Mouse (Mus musculus): Measurements from ENCODE around the gene Fam136a. TPM values are rescaled to one million over a fixed set of nuclear protein-coding genes. Genes with fewer than 3 reads are reported as not detected.
A peak's percentile ranks its signal among the peaks of the same experiment; 100 is the strongest.
"Not testable (repeated sequence)": the region's sequence is repeated elsewhere in the genome, so short reads cannot be mapped to it uniquely, and the experiment has no call there.

The Fam136a gene
- polyA plus RNA-seq, 1 experiment, result 13.4 TPM

- Histone ChIP-seq H3K4me1 (ENCODE audit: control insufficient read depth, insufficient read depth, low read length) (no peaks in the 10 kb centered on the region; the same call in 1 of the 2 replicates), H3K36me3 (ENCODE audit: control insufficient read depth, insufficient read depth, low read length) (no peaks in the 10 kb centered on the region), H3K27me3 (ENCODE audit: control insufficient read depth, insufficient read depth, low read length) (no peaks in the 10 kb centered on the region), H3K27ac (ENCODE audit: control insufficient read depth, insufficient read depth, low read depth, low read length) (no peak overlapping the region), H3K4me3 (ENCODE audit: control insufficient read depth, low read depth, low read length) (no peak overlapping the region)
- TF ChIP-seq POLR2A (IDR thresholded peaks at IDR 0.05; ENCODE audit: control insufficient read depth, low read depth, low read length), result no peak
- TF ChIP-seq CTCF (IDR thresholded peaks at IDR 0.05; ENCODE audit: control insufficient read depth, insufficient read depth, insufficient replicate concordance, low read depth, low read length), result no peak
These were observed 38.6 kb upstream of the Fam136a start for GRCm38 (mm10) chr6:86326866-86327265.

GRCm38 (mm10) chr6:86328369-86328768, 37.1 kb upstream of the Fam136a start:
- TF ChIP-seq CTCF (IDR thresholded peaks at IDR 0.05; ENCODE audit: control insufficient read depth, insufficient read depth, insufficient replicate concordance, low read depth, low read length) (no peak), POLR2A (IDR thresholded peaks at IDR 0.05; ENCODE audit: control insufficient read depth, low read depth, low read length) (no peak)
- Histone ChIP-seq H3K27ac (ENCODE audit: control insufficient read depth, insufficient read depth, low read depth, low read length) (no peak overlapping the region), H3K36me3 (ENCODE audit: control insufficient read depth, insufficient read depth, low read length) (no peaks in the 10 kb centered on the region), H3K4me3 (ENCODE audit: control insufficient read depth, low read depth, low read length) (no peak overlapping the region), H3K4me1 (ENCODE audit: control insufficient read depth, insufficient read depth, low read length) (no peaks in the 10 kb centered on the region), H3K27me3 (ENCODE audit: control insufficient read depth, insufficient read depth, low read length) (no peaks in the 10 kb centered on the region)

- Histone ChIP-seq H3K36me3 (ENCODE audit: control insufficient read depth, insufficient read depth, low read length) (no peaks in the 10 kb centered on the region), H3K4me3 (ENCODE audit: control insufficient read depth, low read depth, low read length) (no peak overlapping the region), H3K27me3 (ENCODE audit: control insufficient read depth, insufficient read depth, low read length) (no peaks in the 10 kb centered on the region), H3K27ac (ENCODE audit: control insufficient read depth, insufficient read depth, low read depth, low read length) (no peak overlapping the region), H3K4me1 (ENCODE audit: control insufficient read depth, insufficient read depth, low read length) (no peaks in the 10 kb centered on the region)
- no peak for TF ChIP-seq CTCF (IDR thresholded peaks at IDR 0.05; ENCODE audit: control insufficient read depth, insufficient read depth, insufficient replicate concordance, low read depth, low read length)
- no peak for TF ChIP-seq POLR2A (IDR thresholded peaks at IDR 0.05; ENCODE audit: control insufficient read depth, low read depth, low read length)
These were observed 35.5 kb upstream of the Fam136a start for GRCm38 (mm10) chr6:86329943-86330342.

- Histone ChIP-seq H3K27me3 (ENCODE audit: control insufficient read depth, insufficient read depth, low read length) (no peaks in the 10 kb centered on the region), H3K36me3 (ENCODE audit: control insufficient read depth, insufficient read depth, low read length) (no peaks in the 10 kb centered on the region), H3K27ac (ENCODE audit: control insufficient read depth, insufficient read depth, low read depth, low read length) (no peak overlapping the region), H3K4me1 (ENCODE audit: control insufficient read depth, insufficient read depth, low read length) (no peaks in the 10 kb centered on the region), H3K4me3 (ENCODE audit: control insufficient read depth, low read depth, low read length) (no peak overlapping the region)
- TF ChIP-seq CTCF (IDR thresholded peaks at IDR 0.05; ENCODE audit: control insufficient read depth, insufficient read depth, insufficient replicate concordance, low read depth, low read length) (no peak), POLR2A (IDR thresholded peaks at IDR 0.05; ENCODE audit: control insufficient read depth, low read depth, low read length) (no peak)
These were observed 30.2 kb upstream of the Fam136a start for GRCm38 (mm10) chr6:86335121-86335849.

GRCm38 (mm10) chr6:86335860-86336259, 29.6 kb upstream of the Fam136a start:
- H3K4me3 ChIP-seq (ENCODE audit: control insufficient read depth, low read depth, low read length), result no peak overlapping the region
- TF ChIP-seq CTCF (IDR thresholded peaks at IDR 0.05; ENCODE audit: control insufficient read depth, insufficient read depth, insufficient replicate concordance, low read depth, low read length) (no peak), POLR2A (IDR thresholded peaks at IDR 0.05; ENCODE audit: control insufficient read depth, low read depth, low read length) (no peak)
- no peaks in the 10 kb centered on the region for H3K4me1 ChIP-seq (ENCODE audit: control insufficient read depth, insufficient read depth, low read length)
- H3K27me3 ChIP-seq (ENCODE audit: control insufficient read depth, insufficient read depth, low read length), result no peaks in the 10 kb centered on the region
- no peak overlapping the region for H3K27ac ChIP-seq (ENCODE audit: control insufficient read depth, insufficient read depth, low read depth, low read length)
- no peaks in the 10 kb centered on the region for H3K36me3 ChIP-seq (ENCODE audit: control insufficient read depth, insufficient read depth, low read length)

GRCm38 (mm10) chr6:86336340-86336739, 29.1 kb upstream of the Fam136a start:
- H3K4me3 ChIP-seq (ENCODE audit: control insufficient read depth, low read depth, low read length); H3K27ac ChIP-seq (ENCODE audit: control insufficient read depth, insufficient read depth, low read depth, low read length); H3K27me3 ChIP-seq (ENCODE audit: control insufficient read depth, insufficient read depth, low read length); H3K36me3 ChIP-seq (ENCODE audit: control insufficient read depth, insufficient read depth, low read length); H3K4me1 ChIP-seq (ENCODE audit: control insufficient read depth, insufficient read depth, low read length): not testable (repeated sequence)
- TF ChIP-seq CTCF (IDR thresholded peaks at IDR 0.05; ENCODE audit: control insufficient read depth, insufficient read depth, insufficient replicate concordance, low read depth, low read length), result peak; percentile 3; the same call in 1 of the 2 replicates

- Histone ChIP-seq H3K36me3 (ENCODE audit: control insufficient read depth, insufficient read depth, low read length) (no peaks in the 10 kb centered on the region), H3K4me3 (ENCODE audit: control insufficient read depth, low read depth, low read length) (no peak overlapping the region), H3K4me1 (ENCODE audit: control insufficient read depth, insufficient read depth, low read length) (no peaks in the 10 kb centered on the region; the same call in 1 of the 2 replicates), H3K27me3 (ENCODE audit: control insufficient read depth, insufficient read depth, low read length) (no peaks in the 10 kb centered on the region), H3K27ac (ENCODE audit: control insufficient read depth, insufficient read depth, low read depth, low read length) (no peak overlapping the region)
- TF ChIP-seq POLR2A (IDR thresholded peaks at IDR 0.05; ENCODE audit: control insufficient read depth, low read depth, low read length), result no peak
- TF ChIP-seq CTCF (IDR thresholded peaks at IDR 0.05; ENCODE audit: control insufficient read depth, insufficient read depth, insufficient replicate concordance, low read depth, low read length), result no peak
These were observed 21.8 kb upstream of the Fam136a start for GRCm38 (mm10) chr6:86343656-86344055.

All from testis, adult 2 months (tissue).